Mouse (Mus musculus) adrenal gland (tissue): ENCODE measurements around the gene Slc37a1.
"Not testable (repeated sequence)": the region's sequence is repeated elsewhere in the genome, so short reads cannot be mapped to it uniquely, and the experiment has no call there.

Experiments used
- intact Hi-C: fragments of 180-260 bp; cut with DNase I; formaldehyde crosslinking; loops from one replicate; pipeline ENCODE4 v1.15.1; 2025

The Slc37a1 gene

DNA sequence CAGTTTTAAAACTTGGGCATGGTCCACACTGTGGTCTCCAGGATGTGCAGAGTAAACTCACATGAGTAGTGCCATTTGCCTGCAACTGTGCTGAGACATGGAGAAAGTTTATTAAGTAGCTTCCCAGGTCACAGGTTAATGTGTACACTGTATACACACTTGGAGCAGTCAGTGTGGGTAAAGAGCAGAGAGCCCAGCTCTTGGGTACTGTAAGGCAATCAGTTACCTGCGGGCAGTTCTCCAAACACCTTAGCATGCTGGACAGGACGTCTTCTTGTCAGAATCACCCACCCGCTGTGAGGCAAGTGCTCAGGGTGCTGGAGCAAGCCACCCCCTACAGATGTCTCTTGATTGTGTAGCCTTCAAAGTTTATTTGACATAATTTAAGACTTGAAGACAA is 58.2 kb downstream of the Slc37a1 start:
- intact Hi-C loops = loop anchor here (5.0 kb wide), 1 partner anchor 88 kb away; no protein-coding TSS in a partner anchor

DNA sequence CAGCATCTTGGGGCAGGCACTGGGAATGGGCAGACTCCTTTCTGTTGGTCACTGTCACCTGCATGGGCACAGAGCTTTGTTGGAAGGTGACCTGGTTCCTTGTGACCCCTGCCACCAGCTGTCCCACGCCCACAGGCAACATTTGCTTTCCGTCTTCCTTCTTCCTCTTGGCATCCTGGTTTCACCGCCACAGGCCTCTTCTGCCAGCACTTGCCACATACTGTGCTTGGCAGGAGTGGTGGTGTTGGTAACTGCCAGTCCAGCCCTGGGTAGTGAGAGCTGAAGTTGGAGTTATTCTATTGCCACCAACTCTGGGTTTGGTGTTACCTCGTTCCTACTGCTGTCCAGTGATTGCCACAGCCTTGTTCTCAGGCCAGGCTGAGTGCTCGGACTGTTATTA is 61.5 kb downstream of the Slc37a1 start:
- intact Hi-C loops = loop anchor here (5.0 kb wide), 1 partner anchor 91 kb away; no protein-coding TSS in a partner anchor

DNA sequence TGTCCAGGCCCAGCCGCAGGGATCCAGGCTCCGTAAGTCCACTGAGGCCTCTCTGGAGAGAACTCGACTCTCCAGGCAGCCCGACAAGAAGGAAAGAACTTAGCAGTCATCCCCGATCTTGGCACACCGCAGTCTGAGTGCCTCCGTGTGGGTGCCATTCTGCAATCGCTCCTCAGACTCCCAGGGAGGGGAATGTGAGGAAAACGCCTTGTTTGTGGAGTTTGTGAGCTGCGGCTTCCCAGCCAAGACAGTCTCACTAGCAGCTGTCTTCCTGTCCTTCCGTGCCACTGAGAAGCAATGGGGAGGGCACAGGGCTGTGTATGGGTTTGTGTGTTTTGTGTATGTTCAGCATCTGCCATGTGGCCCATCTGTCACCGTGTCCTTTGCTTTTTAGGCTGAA is 62.8 kb downstream of the Slc37a1 start:
- intact Hi-C loops = loop anchor here (5.0 kb wide), 1 partner anchor 92 kb away; no protein-coding TSS in a partner anchor

DNA sequence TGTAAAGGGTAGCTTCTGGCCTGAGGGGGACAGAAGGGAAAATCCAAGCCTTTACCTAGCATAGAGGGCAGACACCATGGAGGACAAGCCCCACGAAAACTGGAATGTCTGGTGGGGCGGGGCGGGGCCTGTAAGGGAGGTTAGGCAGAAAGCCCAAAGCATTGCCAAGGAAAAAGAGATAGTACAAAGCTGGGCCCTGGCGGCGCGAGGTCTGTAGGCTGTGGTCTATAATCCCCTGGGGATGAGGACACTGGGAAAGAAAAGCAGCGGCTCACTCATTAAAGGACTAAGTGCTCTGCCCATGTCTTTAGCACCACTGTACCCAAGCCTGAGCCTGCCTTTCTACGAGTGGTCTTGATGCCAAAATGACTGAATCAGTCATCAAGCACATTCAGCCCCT is 65.4 kb downstream of the Slc37a1 start:
- intact Hi-C loops = no loop called here

DNA sequence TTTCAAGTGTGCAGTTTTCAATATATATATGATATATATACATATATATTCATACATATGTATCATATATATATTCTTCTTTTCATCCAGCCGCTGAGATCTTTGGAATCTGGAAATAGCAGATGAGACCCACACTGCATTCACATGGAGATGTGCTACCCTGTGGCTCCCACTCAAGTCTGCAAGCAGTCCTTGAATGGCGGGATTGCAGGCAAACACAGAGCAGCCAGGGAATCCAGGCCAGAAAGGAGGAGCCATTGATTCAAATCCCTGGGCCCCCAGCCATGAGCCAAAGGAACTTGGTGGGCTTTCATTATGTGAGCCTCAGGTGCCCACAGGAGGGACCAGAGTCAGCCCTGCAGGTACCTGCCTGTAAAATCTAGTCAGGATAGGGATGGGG is 66.7 kb downstream of the Slc37a1 start:
- intact Hi-C loops = no loop called here

DNA sequence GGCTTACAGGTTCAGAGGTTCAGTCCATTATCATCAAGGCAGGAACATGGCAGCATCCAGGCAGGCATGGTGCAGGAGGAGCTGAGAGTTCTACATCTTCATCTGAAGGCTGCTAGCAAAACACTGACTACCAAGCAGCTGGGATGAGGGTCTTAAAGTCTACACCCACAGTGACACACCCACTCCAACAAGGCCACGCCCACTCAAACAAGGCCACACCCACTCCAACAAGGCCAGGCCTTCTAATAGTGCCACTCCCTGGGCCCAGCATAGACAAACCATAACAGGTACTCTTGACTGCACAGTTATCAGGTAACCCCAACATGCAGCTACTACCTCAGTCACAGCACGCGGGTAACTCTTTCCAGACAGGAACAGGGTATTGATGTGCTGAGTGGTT is 68.1 kb downstream of the Slc37a1 start:
- intact Hi-C loops = not testable (repeated sequence)

DNA sequence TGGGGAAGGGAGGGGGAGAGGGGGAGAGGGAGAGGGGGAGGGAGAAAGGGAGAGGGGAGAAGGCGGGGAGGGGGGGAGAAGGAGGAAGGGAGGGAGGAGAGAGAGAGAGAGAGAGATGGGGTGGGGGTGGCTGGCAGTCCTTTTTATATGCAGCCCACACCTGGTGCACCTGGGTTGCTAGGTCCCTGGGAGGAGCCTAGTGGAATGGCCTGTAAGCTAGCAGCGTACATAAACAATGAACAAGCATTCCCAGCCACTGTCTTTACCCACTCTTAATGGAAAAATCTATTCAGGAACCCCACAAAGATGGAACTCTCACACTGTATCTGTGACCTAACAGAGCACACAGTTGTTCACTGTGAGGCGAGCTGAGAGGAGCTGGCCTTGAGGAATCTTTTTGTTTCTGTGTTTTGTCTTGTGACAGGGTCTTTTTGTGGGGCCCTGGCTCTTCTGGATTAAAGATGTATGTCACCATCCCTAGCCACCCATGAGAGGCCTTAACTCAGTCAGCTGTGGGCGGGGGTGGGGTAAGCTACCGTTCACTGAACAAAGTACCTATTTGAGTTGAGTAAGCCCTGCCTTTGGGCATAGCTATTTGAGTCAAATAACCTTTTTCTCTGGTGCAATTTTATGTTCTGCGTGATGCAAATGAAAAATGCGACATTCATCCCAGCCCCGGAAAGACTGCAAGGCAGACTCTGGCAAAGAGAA is 69.4 kb downstream of the Slc37a1 start:
- intact Hi-C loops = no loop called here

DNA sequence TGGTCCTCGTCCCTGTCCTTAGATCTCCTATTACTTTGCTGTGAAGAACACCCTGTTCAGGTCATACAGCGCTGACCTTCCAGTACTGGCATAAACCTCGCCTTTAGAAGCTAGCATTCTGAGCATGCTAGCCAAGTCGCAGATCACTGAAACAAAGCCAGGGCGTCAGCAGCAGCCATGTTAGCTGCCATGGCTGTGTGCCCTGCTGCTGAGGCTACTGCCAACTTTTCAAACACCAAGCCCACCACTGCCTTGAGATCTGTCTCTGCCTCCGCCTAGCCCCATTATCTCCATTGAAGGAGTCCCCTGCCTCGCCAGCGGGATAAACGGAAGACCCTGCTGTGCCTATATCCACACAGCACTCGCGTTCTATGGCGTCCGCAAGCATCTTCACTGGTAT is 74.0 kb downstream of the Slc37a1 start:
- intact Hi-C loops = no loop called here

DNA sequence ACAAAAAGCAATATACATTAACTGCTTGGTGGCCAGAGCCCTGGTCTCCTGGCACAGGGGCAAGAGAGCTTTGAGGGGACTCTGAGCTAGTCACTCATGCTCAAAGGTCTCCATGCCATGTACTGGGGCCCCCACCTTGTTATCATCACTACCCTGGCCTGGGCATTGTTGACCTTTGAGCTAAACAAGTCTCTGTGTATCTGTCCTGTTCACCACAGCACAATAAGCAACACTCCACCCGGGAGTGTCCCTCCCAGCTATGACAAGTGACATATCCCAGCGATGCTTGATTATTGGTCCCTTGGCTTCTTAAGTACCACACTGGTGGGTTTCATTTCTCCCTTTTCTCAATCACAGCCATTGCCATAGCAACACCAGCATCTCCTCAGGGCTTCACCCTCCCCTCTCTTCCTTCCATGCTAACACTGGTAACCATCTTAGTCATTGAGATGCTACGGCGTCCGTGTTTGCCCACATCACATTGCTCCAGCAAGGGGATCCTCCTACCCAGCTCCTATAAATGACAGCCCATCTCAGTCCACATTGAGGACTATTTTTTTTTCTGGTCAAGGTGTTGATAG is 79.1 kb downstream of the Slc37a1 start:
- intact Hi-C loops = no loop called here

DNA sequence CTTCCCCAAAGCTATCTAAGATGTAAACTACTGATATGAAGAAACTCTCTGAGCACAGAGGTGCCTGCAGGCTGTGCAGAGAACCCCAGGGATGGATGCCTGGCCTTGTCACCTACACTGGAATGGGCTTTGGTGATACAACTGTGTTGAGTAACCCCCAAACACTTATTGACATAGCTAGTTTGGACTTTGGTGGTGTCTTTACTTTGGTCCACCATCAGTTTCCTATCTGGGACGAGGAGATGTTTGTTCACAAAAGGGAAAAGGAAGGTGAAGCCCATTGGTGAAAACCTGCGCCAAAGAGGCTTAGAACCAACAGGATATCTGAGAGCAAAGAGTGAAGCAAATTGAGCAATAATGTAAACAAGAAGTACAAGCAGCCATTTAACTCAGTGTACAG is 83.6 kb downstream of the Slc37a1 start:
- intact Hi-C loops = no loop called here

DNA sequence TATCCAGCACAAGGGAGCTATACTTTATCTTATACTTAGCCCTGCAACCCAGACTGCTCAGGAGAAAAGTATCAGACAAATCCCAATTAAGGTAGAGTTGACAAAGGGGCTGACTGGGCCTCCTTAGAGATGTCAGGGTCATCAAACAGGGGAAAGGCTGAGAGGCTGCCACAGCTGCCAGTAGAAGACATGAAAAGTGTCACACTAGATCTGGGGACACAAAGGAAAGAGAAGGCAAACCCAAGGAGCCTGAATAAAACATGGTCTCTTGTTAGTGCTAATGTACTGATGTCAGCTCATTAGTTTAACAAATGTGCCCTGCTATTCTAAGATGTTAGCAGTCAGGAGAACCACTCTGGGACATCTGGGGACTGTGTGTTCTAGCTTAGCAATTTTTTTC is 84.3 kb downstream of the Slc37a1 start:
- intact Hi-C loops = no loop called here

DNA sequence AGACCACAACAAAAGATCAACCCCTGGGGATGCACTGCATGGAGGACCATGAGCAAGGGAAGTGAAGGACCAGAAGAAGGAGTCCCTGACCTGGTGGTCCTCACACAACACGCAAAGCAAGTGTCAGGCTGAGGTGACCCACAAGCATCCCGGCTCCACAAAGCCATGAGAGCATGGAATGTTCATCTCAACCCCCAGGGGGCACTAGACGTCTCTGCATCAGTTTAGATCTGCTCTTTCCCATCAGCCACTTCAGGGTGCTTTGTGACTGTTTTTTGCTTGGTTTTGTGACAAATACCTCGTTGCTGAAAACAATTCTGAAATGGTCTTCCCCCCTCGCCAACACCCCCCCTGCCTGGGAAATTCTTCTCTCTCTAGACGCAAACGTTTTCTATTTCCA is 91.4 kb downstream of the Slc37a1 start:
- intact Hi-C loops = loop anchor here (1.0 kb wide), 1 partner anchor 114 kb away; no protein-coding TSS in a partner anchor

DNA sequence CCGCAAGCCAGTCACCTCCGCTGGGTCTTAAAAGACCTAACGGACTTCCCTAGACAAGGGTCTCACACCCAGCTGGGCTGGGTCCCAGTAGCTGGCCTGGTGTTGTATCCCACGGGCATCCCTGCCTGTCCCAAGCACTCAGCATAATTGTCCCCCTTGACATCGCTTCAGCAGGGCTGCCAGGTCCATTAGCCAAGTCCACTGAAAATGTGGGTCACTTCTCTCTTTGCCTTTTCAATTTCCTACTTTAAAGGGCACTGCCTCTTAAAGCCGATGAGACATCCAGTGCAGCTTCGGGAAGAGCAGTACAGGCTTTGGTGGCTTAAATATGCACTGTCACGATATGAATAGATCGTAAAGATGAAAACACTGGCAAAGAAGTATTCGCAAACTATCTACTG is 91.8 kb downstream of the Slc37a1 start:
- intact Hi-C loops = loop anchor here (1.0 kb wide), 1 partner anchor 114 kb away; no protein-coding TSS in a partner anchor

DNA sequence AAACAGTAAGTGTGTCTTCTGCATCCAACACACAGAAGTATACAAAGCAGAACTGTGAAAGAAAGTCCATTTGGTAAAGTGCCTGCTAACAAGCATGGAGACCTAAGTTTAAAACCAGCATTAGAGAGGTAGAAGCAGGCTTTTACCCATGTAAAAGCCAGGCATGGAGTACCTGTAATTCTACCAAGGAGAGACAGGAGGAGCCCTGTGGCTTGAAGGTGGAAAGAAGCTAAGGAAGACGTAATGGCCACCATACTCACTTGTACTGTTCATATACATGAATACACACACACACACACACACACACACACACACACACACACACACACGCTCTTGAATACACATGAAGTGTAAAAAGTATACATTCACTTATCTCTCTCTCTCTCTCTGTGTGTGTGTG is 92.5 kb downstream of the Slc37a1 start:
- intact Hi-C loops = no loop called here

DNA sequence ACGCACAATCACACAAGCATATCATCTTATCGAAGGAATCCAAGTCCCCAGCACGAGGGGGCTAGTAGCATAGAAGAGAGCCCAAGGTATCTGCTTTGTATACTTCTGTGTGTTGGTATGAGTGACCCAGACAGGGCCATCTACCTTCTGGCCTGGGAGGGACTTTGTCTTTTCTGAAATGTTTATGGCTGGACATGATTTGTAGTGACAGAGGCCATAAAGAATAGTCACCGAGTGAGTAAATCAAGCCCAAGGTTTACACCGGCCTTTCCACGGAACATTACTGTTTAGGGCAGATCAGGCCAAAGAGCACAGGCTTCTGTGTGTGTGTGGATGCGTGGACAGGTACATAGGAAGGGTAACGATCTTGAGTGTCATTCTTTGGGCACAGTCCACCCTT is 93.3 kb downstream of the Slc37a1 start:
- intact Hi-C loops = loop anchor here (5.0 kb wide), 1 partner anchor 62 kb away; no protein-coding TSS in a partner anchor

DNA sequence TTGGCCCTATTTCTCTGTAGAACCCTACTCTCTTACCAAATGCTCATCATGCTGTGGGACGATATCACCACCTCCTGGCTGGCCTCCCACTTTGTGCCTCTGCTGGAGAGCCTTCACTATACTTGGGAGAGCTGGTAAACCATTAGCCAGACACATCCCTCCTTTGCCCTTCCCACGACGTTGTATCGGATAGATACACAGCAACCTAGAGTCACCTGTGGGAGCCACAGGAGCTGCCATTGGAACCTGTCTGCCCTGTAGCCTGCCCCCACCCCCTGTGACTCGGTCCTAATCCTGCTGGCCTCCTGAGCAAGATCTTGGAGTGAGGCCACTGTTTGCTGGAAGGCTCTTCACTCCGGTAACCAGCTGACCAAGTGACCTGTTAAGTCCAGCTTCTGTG is 96.7 kb downstream of the Slc37a1 start:
- intact Hi-C loops = loop anchor here (5.0 kb wide), 1 partner anchor 59 kb away; no protein-coding TSS in a partner anchor

DNA sequence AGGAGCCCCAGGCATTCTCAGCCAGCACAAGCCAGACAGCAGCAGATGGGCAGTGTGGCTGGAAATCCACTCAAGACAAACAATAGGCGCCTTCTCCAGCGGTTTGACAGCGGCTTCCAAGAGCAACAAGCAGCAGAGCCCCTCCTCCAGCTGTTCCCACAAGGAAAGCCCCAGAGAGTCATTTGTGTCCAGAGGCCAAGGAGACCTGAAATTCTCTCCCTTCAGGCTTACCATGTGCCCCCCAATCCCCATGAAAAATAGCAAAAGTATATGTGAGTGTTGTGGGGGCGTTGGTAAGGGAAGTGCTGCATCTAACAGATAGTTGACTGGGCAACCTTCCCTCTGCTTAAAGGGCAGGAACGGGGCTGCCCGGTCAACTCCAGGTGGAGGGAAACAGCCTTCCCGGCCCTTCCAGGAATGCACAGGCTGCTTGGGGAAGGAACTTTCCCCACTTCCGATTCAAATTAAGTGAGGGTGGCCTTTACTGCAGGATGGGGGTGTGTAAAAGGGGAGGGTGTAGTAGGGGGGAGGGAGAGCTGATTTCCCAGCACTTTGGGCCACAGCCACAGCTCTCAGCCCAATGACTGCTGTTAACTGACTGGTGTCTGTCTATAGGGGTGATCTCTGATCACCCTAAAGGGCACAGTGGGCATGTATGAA is 98.5 kb downstream of the Slc37a1 start:
- intact Hi-C loops = loop anchor here (5.0 kb wide), 1 partner anchor 57 kb away; no protein-coding TSS in a partner anchor

DNA sequence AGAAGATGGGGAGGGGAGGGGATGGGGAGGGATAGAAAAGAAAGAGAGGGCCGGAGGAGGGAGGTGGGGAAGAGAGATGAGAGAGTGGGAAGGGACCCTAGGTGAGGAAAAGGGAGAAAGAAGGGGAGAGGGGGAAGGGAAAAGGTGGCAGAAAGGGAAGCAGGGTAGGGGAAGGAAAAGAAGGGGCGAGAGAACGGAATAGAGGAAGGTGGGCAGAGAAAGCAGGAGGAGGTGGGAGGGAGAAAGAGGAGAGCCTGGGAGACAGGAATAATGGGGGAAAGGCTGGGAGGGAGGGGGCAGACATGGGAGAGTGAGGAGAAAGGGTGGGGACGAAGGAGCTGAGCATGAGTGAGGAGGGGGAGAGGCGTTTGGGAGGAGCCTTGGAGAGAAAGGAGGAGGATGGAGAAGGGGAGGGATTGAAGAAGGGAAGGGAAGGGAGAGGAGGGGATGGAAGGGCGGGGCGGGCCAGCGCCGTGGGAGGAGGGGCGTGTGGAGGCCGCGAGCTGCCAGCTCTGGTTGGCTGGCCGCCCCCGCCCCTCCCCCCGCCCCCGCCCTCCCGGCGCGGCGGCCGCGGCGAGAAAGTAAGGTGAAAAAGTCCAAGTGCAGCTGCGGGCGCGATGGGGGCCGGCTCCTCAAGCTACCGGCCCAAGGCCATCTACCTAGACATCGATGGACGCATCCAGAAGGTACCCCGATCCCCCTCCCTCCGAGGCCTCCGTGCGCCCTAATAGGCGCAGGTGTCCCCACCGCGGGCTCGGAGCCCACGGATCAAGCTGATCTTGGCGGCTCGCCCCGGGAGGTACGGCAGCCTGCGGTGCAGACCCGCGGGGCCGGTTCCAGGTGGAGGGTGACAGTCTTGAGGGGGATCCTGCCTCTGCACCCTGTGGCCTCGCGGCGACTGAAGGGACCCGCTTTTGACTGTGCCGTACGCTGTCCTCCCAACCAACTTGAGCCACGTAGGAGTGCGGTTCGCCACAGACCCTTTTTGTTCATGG is 99.4 kb downstream of the Slc37a1 start, which contains the start of gene Pde9a:
Gene Pde9a, plus strand, starts transcription at position 540 of the 995 bp plus-strand sequence.
- intact Hi-C loops = no loop called here

DNA sequence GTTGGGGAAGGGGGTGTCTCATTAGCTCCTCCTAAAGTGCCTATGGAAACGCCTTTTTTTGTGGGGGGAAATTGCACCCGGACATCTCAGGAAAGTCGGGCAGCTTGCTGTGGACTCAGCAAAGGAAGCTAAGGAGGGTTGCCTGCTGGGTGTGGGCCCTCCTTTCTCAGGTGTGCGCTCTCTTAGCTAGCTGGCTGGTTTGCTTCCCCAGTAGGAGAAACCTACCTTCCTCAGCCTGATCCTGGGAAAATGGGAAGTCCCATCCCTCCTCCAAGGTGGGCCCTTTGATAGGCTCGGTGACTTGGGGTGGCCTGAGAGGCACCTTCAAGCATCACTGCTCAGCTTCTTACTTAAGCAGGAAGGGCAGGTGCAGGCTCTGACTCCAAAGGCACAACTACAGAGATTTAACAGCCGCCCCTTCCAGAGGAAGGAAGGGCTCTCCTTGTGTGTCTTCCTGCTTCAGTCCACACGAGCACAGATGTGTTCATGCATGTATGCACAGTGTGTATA is 100.2 kb downstream of the Slc37a1 start:
- intact Hi-C loops = no loop called here

DNA sequence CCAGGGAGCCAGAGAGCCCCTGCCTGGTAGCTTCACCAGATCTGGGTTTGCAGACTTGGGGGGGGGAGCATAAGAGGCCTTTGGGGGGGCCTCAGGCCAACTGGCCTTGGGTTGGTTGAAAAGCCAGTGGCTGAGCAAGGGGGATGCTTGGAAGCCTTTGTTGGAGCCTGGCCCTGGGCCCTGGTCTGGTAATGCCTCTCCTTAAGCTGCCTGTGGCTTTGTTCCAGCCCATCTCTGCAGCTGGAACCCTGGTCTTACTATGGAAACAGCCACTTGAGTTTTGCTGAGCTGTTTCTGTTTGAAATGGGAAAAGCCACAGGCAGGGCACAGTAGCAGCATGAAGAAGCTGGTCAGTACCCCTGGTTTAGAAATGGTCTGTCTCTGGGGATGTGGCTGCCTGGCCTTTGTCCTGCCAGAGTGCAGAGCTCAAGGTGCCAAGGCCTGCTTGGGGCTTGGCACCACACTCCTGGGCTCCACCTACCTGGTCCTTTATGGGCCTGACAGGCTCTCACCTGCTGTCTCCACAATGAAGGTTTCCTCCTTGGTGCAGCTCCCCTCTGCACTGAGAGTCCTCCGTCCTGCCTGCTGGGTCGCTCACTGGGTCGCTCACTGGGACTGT is 102.9 kb downstream of the Slc37a1 start:
- intact Hi-C loops = no loop called here
